Mouse (Mus musculus) T-helper 17 cell (primary cell): ENCODE measurements at regions not wholly inside any gene's neighbourhood (a gene's known extent, or its start where the extent isn't known, plus 50 kb on each side); places are given as distances from the start of the nearest gene placed in this dataset.

Source experiments
- in situ Hi-C, 2 experiments: fragments of 300-600 bp; cut with MboI, MseI; formaldehyde crosslinking; loops; 1 replicate in 1 of 2; 2 replicates in 1 of 2; pipeline ENCODE4 v1.15.1; 2025; ENCODE audit warnings: high pct_unique_total_duplicates in 2 of 2

GRCm38 (mm10) chr10:126176759-126177473 lies 210.9 kb downstream of the Lrig3 start:
- in situ Hi-C loops, result no loop called here

GRCm38 (mm10) chr10:126182386-126182785 lies 216.4 kb downstream of the Lrig3 start:
- in situ Hi-C loops, result no loop called here

- in situ Hi-C loops, result no loop called here
Observed at GRCm38 (mm10) chr10:126183961-126184360, 218.0 kb downstream of the Lrig3 start.

- in situ Hi-C loops, result no loop called here
Observed at GRCm38 (mm10) chr10:126185410-126185809, 219.4 kb downstream of the Lrig3 start.

- in situ Hi-C loops, result no loop called here
Observed at GRCm38 (mm10) chr10:126186086-126186485, 220.1 kb downstream of the Lrig3 start.

- in situ Hi-C loops, result no loop called here
Observed at GRCm38 (mm10) chr10:126189001-126189400, 223.0 kb downstream of the Lrig3 start.
